Comparison of ENCODE assay signal across 10 mouse cellular contexts in genomic region chr11:90129793-90130624, GRCm38 (mm10). TPM values are rescaled to one million over a fixed set of nuclear protein-coding genes. Genes with fewer than 3 reads are reported as not detected.
DNase-seq lines count a peak whose midpoint lies in the region; ATAC-seq and TF ChIP-seq lines count a peak whose summit lies in the region.
"Had no signal": no experiment of that assay in that cellular context is flagged by ENCODE, and none has a peak within 500 bp of the region (broad histone marks: within the 10 kb centered on the region; RNA-seq: fewer than 3 reads in every experiment).

No protein-coding gene starts in this region.

- DNase-seq in adrenal gland, postnatal 10 days: peak; percentile 38
- peak; percentile 86 for DNase-seq in limb, embryonic 14.5 days (ENCODE audit: low spot score)
- no peak for DNase-seq in cerebellum, postnatal 14 days
- DNase-seq in retina, embryonic 14.5 days (ENCODE audit: low spot score): no peak

- no peak for TF ChIP-seq CTCF in embryonic fibroblast, embryonic 13.5 days (IDR thresholded peaks at IDR 0.05; ENCODE audit: borderline replicate concordance, insufficient read depth, low read length)

- no peak overlapping the region for H3K4me3 ChIP-seq in embryonic fibroblast, embryonic 13.5 days (ENCODE audit: insufficient read depth, low read length)
- no peak overlapping the region for H3K4me3 ChIP-seq in hindbrain, embryonic 13.5 days
- H3K4me3 ChIP-seq in limb, embryonic 14.5 days (replicated peaks; ENCODE audit: low read length): no peak overlapping the region
- no peak overlapping the region for H3K4me3 ChIP-seq in stomach, embryonic 15.5 days (replicated peaks)
- H3K4me3 ChIP-seq: liver, embryonic 15.5 days had no signal

- peaks cover 8% of the 10 kb centered on the region for H3K4me1 ChIP-seq in embryonic fibroblast, embryonic 13.5 days (ENCODE audit: control insufficient read depth, insufficient read depth, low read length)
- peaks cover 18% of the 10 kb centered on the region for H3K4me1 ChIP-seq in hindbrain, embryonic 13.5 days (replicated peaks)
- H3K4me1 ChIP-seq in limb, embryonic 14.5 days (ENCODE audit: control insufficient read depth, insufficient read depth, low read length): peaks cover 15% of the 10 kb centered on the region
- H3K4me1 ChIP-seq in stomach, embryonic 15.5 days: 0 out of 2 replicates have a peak, but pooled peaks cover 4% of the 10 kb centered on the region
- H3K4me1 ChIP-seq: liver, embryonic 15.5 days had no signal

- H3K9ac ChIP-seq in hindbrain, embryonic 13.5 days: no peak overlapping the region
- H3K9ac ChIP-seq in limb, embryonic 14.5 days (ENCODE audit: low read depth, low read length, severe bottlenecking): no peak overlapping the region
- no peak overlapping the region for H3K9ac ChIP-seq in stomach, embryonic 15.5 days
- H3K9ac ChIP-seq: liver, embryonic 15.5 days had no signal

- 27% methylated on average over 12 of the region's 12 CpGs for WGBS in hindbrain, embryonic 13.5 days
- WGBS in limb, embryonic 14.5 days: 17% methylated on average over 12 of the region's 12 CpGs
- 19% methylated on average over 12 of the region's 12 CpGs for WGBS in stomach, embryonic 15.5 days

- H3K27me3 ChIP-seq in hindbrain, embryonic 13.5 days: no peaks in the 10 kb centered on the region
- H3K27me3 ChIP-seq in limb, embryonic 14.5 days (ENCODE audit: control insufficient read depth, insufficient read depth, low read length): no peaks in the 10 kb centered on the region
- H3K27me3 ChIP-seq in stomach, embryonic 15.5 days (replicated peaks): no peaks in the 10 kb centered on the region
- H3K27me3 ChIP-seq: liver, embryonic 15.5 days had no signal

- TF ChIP-seq POLR2A in embryonic fibroblast, embryonic 13.5 days (IDR thresholded peaks at IDR 0.05; ENCODE audit: low read depth, low read length): no peak
- TF ChIP-seq POLR2A in limb, embryonic 14.5 days (IDR thresholded peaks at IDR 0.05; ENCODE audit: borderline replicate concordance, extremely low read depth, insufficient read depth, insufficient read length): no peak

- H3K9me3 ChIP-seq in hindbrain, embryonic 13.5 days: no peaks in the 10 kb centered on the region
- H3K9me3 ChIP-seq in limb, embryonic 14.5 days (ENCODE audit: control insufficient read depth, low read length): no peaks in the 10 kb centered on the region
- H3K9me3 ChIP-seq in stomach, embryonic 15.5 days: no peaks in the 10 kb centered on the region
- H3K9me3 ChIP-seq: liver, embryonic 15.5 days had no signal

- ATAC-seq in hindbrain, embryonic 13.5 days (ENCODE audit: low FRiP score): peak; percentile 57; the same call in 1 of the 2 replicates
- peak; percentile 89 for ATAC-seq in limb, embryonic 14.5 days (ENCODE audit: low FRiP score, low read depth)
- ATAC-seq in stomach, embryonic 15.5 days (ENCODE audit: insufficient read depth, low FRiP score, low read depth): peak; percentile 81; the same call in 1 of the 2 replicates
- ATAC-seq in inflammation-experienced regulatory T-cells, adult 6 months: no peak
- ATAC-seq: Patski had no signal

- H3K4me2 ChIP-seq in hindbrain, embryonic 13.5 days: peak overlapping the region; percentile 33
- peak overlapping the region; percentile 33 for H3K4me2 ChIP-seq in limb, embryonic 14.5 days (replicated peaks; ENCODE audit: low read depth, low read length, severe bottlenecking)
- peak overlapping the region; percentile 35 for H3K4me2 ChIP-seq in stomach, embryonic 15.5 days
- H3K4me2 ChIP-seq: liver, embryonic 15.5 days had no signal

- no peaks in the 10 kb centered on the region for H3K36me3 ChIP-seq in hindbrain, embryonic 13.5 days
- H3K36me3 ChIP-seq in limb, embryonic 14.5 days (ENCODE audit: control insufficient read depth, insufficient read depth, low read length): no peaks in the 10 kb centered on the region
- no peaks in the 10 kb centered on the region for H3K36me3 ChIP-seq in stomach, embryonic 15.5 days
- H3K36me3 ChIP-seq: liver, embryonic 15.5 days had no signal

- peak overlapping the region; percentile 37 for H3K27ac ChIP-seq in embryonic fibroblast, embryonic 13.5 days (ENCODE audit: insufficient read depth, low read length)
- peak overlapping the region; percentile 36 for H3K27ac ChIP-seq in hindbrain, embryonic 13.5 days
- H3K27ac ChIP-seq in limb, embryonic 14.5 days (replicated peaks; ENCODE audit: low read depth, low read length): peak overlapping the region; percentile 46; the same call in 1 of the 2 replicates
- peak overlapping the region; percentile 61 for H3K27ac ChIP-seq in stomach, embryonic 15.5 days
- H3K27ac ChIP-seq: liver, embryonic 15.5 days had no signal

RNA-seq across cellular contexts. Expression of gene Gm45716, which starts 57.5 kb away (rescaled TPM):
- total RNA-seq in adrenal gland, postnatal 10 days (2021): 1 to 10 TPM; 3.9 to 5.2 TPM
- 0.68 and 2.5 TPM in 2 replicates for polyA plus RNA-seq in embryonic fibroblast, embryonic 13.5 days (2011; ENCODE audit: insufficient read length, low read depth, missing spikeins)
- polyA plus RNA-seq in hindbrain, embryonic 13.5 days (2015; fragmentation: Nextera tagmentation; extraction: Ambion mirVana): 28.4 and 29.3 TPM in 2 replicates
- 4.1 and 4.2 TPM in 2 replicates for polyA plus RNA-seq in limb, embryonic 14.5 days (2012; rRNA removed)
- polyA plus RNA-seq in limb, embryonic 14.5 days (2014; fragmentation: Nextera tagmentation; extraction: Ambion mirVana): 7.7 and 8.1 TPM in 2 replicates
- polyA plus RNA-seq in stomach, embryonic 15.5 days (2015; fragmentation: Nextera tagmentation; extraction: Ambion mirVana): 10.1 and 10.6 TPM in 2 replicates
- polyA plus RNA-seq in inflammation-experienced regulatory T-cells, adult 6 months (2017; shearing (Covaris generic)): 1 to 10 TPM; 6.1 to 7.8 (median 7.5) TPM

Comparison
In these comparisons a context has a peak if more than half of its experiments do, and no peak if none do; other contexts are left out.
1. DNase-seq: peak in adrenal gland, postnatal 10 days (single experiment) and limb, embryonic 14.5 days (single experiment); none in cerebellum, postnatal 14 days (0 of 2) and retina, embryonic 14.5 days (single experiment).
2. Peak in every context shown above with its lines, with median percentiles within 50 percentile points of each other: H3K27ac ChIP-seq and H3K4me2 ChIP-seq.